ENCODE assay signal across 9 mouse cellular contexts in genomic region chr11:100626701-100627195, GRCm38 (mm10). TPM values are rescaled to one million over a fixed set of nuclear protein-coding genes. Genes with fewer than 3 reads are reported as not detected.
DNase-seq lines count a peak whose midpoint lies in the region; ATAC-seq and TF ChIP-seq lines count a peak whose summit lies in the region.
"Had no signal": no experiment of that assay in that cellular context is flagged by ENCODE, and none has a peak within 500 bp of the region (broad histone marks: within the 10 kb centered on the region; RNA-seq: fewer than 3 reads in every experiment).

No protein-coding gene starts in this region.

- TF ChIP-seq CTCF in small intestine, adult 2 months (IDR thresholded peaks at IDR 0.05; ENCODE audit: extremely low read depth, insufficient read length, insufficient replicate concordance, low read depth, low read length): peak; percentile 95

- no peak overlapping the region for H3K9ac ChIP-seq in embryonic facial prominence, embryonic 14.5 days (ENCODE audit: low read depth, low read length)

- peak; percentile 25; the same call in 1 of the 2 replicates for TF ChIP-seq POLR2A in small intestine, adult 2 months (IDR thresholded peaks at IDR 0.05; ENCODE audit: low read depth, low read length)

- peaks cover 25% of the 10 kb centered on the region for H3K79me2 ChIP-seq in macrophage (ENCODE audit: inconsistent target)

- peaks cover 28% of the 10 kb centered on the region; the same call in 1 of the 2 replicates for H3K36me3 ChIP-seq in embryonic facial prominence, embryonic 14.5 days (ENCODE audit: control insufficient read depth, insufficient read depth, low read length)
- peaks cover 21% of the 10 kb centered on the region for H3K36me3 ChIP-seq in macrophage (ENCODE audit: inconsistent target)
- H3K36me3 ChIP-seq in small intestine, adult 2 months (ENCODE audit: control insufficient read depth, insufficient read depth, low read length): peaks cover 21% of the 10 kb centered on the region

- no peak overlapping the region for H3K4me3 ChIP-seq in embryonic facial prominence, embryonic 14.5 days (ENCODE audit: low read depth, low read length)
- no peak overlapping the region for H3K4me3 ChIP-seq in macrophage (ENCODE audit: inconsistent target)
- H3K4me3 ChIP-seq in small intestine, adult 2 months (ENCODE audit: low read depth, low read length): peak overlapping the region; percentile 44
- H3K4me3 ChIP-seq: myocyte had no signal

- H3K27ac ChIP-seq in embryonic facial prominence, embryonic 14.5 days (replicated peaks; ENCODE audit: low read depth, low read length): no peak overlapping the region
- peak overlapping the region; percentile 98 for H3K27ac ChIP-seq in macrophage
- peak overlapping the region; percentile 95 for H3K27ac ChIP-seq in small intestine, adult 2 months (ENCODE audit: insufficient read depth, low read depth, low read length)

- no peaks in the 10 kb centered on the region for H3K27me3 ChIP-seq in embryonic facial prominence, embryonic 14.5 days (replicated peaks; ENCODE audit: control insufficient read depth, insufficient read depth, low read length)
- no peaks in the 10 kb centered on the region for H3K27me3 ChIP-seq in small intestine, adult 2 months (ENCODE audit: control insufficient read depth, insufficient read depth, low read length)

- 25% methylated on average over 9 of the region's 9 CpGs for WGBS in embryonic facial prominence, embryonic 14.5 days
- WGBS in macrophage (ENCODE audit: missing documents): 11% methylated on average over 9 of the region's 9 CpGs
- WGBS in small intestine, adult 2 months: 20% methylated on average over 9 of the region's 9 CpGs

- H3K9me3 ChIP-seq in embryonic facial prominence, embryonic 14.5 days (ENCODE audit: control insufficient read depth, low read length): no peaks in the 10 kb centered on the region

- ATAC-seq in cerebellum, adult (ENCODE audit: insufficient number of reproducible peaks, low FRiP score, low TSS enrichment): no peak
- 0 out of 2 replicates have a peak, but pooled peaks have one; percentile 45 for ATAC-seq in embryonic facial prominence, embryonic 14.5 days (ENCODE audit: low read depth)
- peak; percentile 68; a peak in 3 of 4 replicates for ATAC-seq in hematopoietic stem cell, adult 5-6 weeks (replicated peaks in 1 of 2; ENCODE audit: insufficient read depth in 1 of 2, low FRiP score in 2 of 2, low TSS enrichment in 1 of 2, low read depth in 1 of 2, poor library complexity in 2 of 2, severe bottlenecking in 2 of 2)

- H3K4me2 ChIP-seq in embryonic facial prominence, embryonic 14.5 days (ENCODE audit: low read depth, low read length): no peak overlapping the region

- DNase-seq in cerebellum, adult 11 months: peak; percentile 45
- peak; percentile 90 for DNase-seq in adrenal gland, postnatal 10 days
- peak; percentile 58 for DNase-seq in embryonic facial prominence, embryonic 14.5 days (ENCODE audit: low spot score)
- peak; percentile 52 to 79 for DNase-seq in layer of hippocampus, postnatal 25 days (ENCODE audit: extremely low spot score in 1 of 2, low spot score in 1 of 2)

- H3K4me1 ChIP-seq in embryonic facial prominence, embryonic 14.5 days (ENCODE audit: control insufficient read depth, insufficient read depth, low read length): peaks cover 7% of the 10 kb centered on the region
- peaks cover 26% of the 10 kb centered on the region for H3K4me1 ChIP-seq in small intestine, adult 2 months (ENCODE audit: control insufficient read depth, insufficient read depth, insufficient read length, low read length)

RNA-seq across cellular contexts. Expression of gene Dnajc7, which starts 6.8 kb away (rescaled TPM):
- total RNA-seq in adrenal gland, postnatal 10 days (2021): 100 to 1,000 TPM; 212 to 265 TPM
- polyA plus RNA-seq in embryonic facial prominence, embryonic 14.5 days (2014; fragmentation: Nextera tagmentation; extraction: Ambion mirVana): 58.2 and 64.5 TPM in 2 replicates
- total RNA-seq in hematopoietic stem cell, adult 5-6 weeks (2017): 129 and 135 TPM in 2 replicates
- 100 to 1,000 TPM; 234 to 286 TPM for total RNA-seq in layer of hippocampus, postnatal 25 days (2021)
- total RNA-seq in macrophage (2018; cell fraction: chromatin; rRNA removed): 100 to 1,000 TPM; 165 to 694 (median 511) TPM
- total RNA-seq in macrophage (2018; cell fraction: cytosol; rRNA removed): 100 to 1,000 TPM in 20 of 26 experiments, 10 to 100 TPM in 6; 82.7 to 154 (median 113) TPM
- 100 to 1,000 TPM; 124 to 407 (median 282) TPM for total RNA-seq in macrophage (2018; cell fraction: nucleus; rRNA removed)
- 134 to 172 TPM (median 137 TPM) in 3 replicates for polyA plus RNA-seq in macrophage (2018)
- 10.6 and 24.8 TPM in 2 replicates for polyA plus RNA-seq in small intestine, adult 2 months (2012; rRNA removed)

RNA-seq across cellular contexts. Expression of gene Nkiras2, which starts 7.7 kb away (rescaled TPM):
- 10 to 100 TPM; 44.9 to 54.3 TPM for total RNA-seq in adrenal gland, postnatal 10 days (2021)
- polyA plus RNA-seq in embryonic facial prominence, embryonic 14.5 days (2014; fragmentation: Nextera tagmentation; extraction: Ambion mirVana): 67.1 and 81.0 TPM in 2 replicates
- 6.9 and 10.7 TPM in 2 replicates for total RNA-seq in hematopoietic stem cell, adult 5-6 weeks (2017)
- total RNA-seq in layer of hippocampus, postnatal 25 days (2021): 10 to 100 TPM; 15.1 to 16.5 TPM
- 10 to 100 TPM in 22 of 26 experiments, 1 to 10 TPM in 4; 4.4 to 64.4 (median 24.7) TPM for total RNA-seq in macrophage (2018; cell fraction: chromatin; rRNA removed)
- 10 to 100 TPM; 33.0 to 70.9 (median 60.9) TPM for total RNA-seq in macrophage (2018; cell fraction: cytosol; rRNA removed)
- 10 to 100 TPM; 11.7 to 72.5 (median 38.1) TPM for total RNA-seq in macrophage (2018; cell fraction: nucleus; rRNA removed)
- 44.7 to 60.7 TPM (median 47.9 TPM) in 3 replicates for polyA plus RNA-seq in macrophage (2018)
- polyA plus RNA-seq in small intestine, adult 2 months (2012; rRNA removed): 85.2 and 134 TPM in 2 replicates

RNA-seq across cellular contexts. Expression of gene Cnp, which starts 52.0 kb away (rescaled TPM):
- 10 to 100 TPM; 32.9 to 35.7 TPM for total RNA-seq in adrenal gland, postnatal 10 days (2021)
- polyA plus RNA-seq in embryonic facial prominence, embryonic 14.5 days (2014; fragmentation: Nextera tagmentation; extraction: Ambion mirVana): 33.6 and 37.3 TPM in 2 replicates
- 26.4 and 27.5 TPM in 2 replicates for total RNA-seq in hematopoietic stem cell, adult 5-6 weeks (2017)
- 100 to 1,000 TPM; 365 to 435 TPM for total RNA-seq in layer of hippocampus, postnatal 25 days (2021)
- total RNA-seq in macrophage (2018; cell fraction: chromatin; rRNA removed): 10 to 100 TPM in 5 of 26 experiments, 1 to 10 TPM in 19, under 1 TPM in 2; 0.87 to 13.2 (median 4.0) TPM
- 100 to 1,000 TPM in 1 of 26 experiments, 10 to 100 TPM in 25; 28.5 to 108 (median 51.6) TPM for total RNA-seq in macrophage (2018; cell fraction: cytosol; rRNA removed)
- 10 to 100 TPM in 22 of 26 experiments, 1 to 10 TPM in 4; 6.2 to 65.2 (median 21.2) TPM for total RNA-seq in macrophage (2018; cell fraction: nucleus; rRNA removed)
- 26.5 to 58.0 TPM (median 47.3 TPM) in 3 replicates for polyA plus RNA-seq in macrophage (2018)
- 12.1 and 19.4 TPM in 2 replicates for polyA plus RNA-seq in small intestine, adult 2 months (2012; rRNA removed)

Comparison
In these comparisons a context has a peak if more than half of its experiments do, and no peak if none do; other contexts are left out.
1. RNA of gene Cnp, which starts 52.0 kb away (total RNA-seq): 365 to 435 TPM in layer of hippocampus, postnatal 25 days; 32.9 to 35.7 TPM in adrenal gland, postnatal 10 days and 26.4 to 27.5 TPM in hematopoietic stem cell, adult 5-6 weeks; every median in the first group is over 4 times any median in the second.
2. Peak in every context shown above with its lines, with median percentiles within 50 percentile points of each other: DNase-seq.